Mouse (Mus musculus) liver, postnatal 0 days (tissue): ENCODE results near the gene Fbxl16. TPM values are rescaled to one million over a fixed set of nuclear protein-coding genes. Genes with fewer than 3 reads are reported as not detected.

Experiments used
- ATAC-seq: fragments of 200-750 bp; cut with Nextera tagmentation; 2 replicates; pipeline ENCODE4 v1.8.0; 2017; ENCODE audit warnings: mild to moderate bottlenecking, moderate library complexity
- DNase-seq: peaks from one replicate; pipeline ENCODE4 v3.0.0-alpha.2; 2016
- H3K27ac ChIP-seq: fragments of 300-500 bp; sonication (generic); 2 replicates; pipeline ENCODE4 v1.5.1; 2014; ENCODE audit warnings: antibody characterized with exemption, moderate library complexity, mild to moderate bottlenecking, low read depth
- H3K27me3 ChIP-seq: fragments of 300-500 bp; sonication (generic); 2 replicates; pipeline ENCODE4 v1.6.1; 2014; ENCODE audit warnings: low read length, control low read depth, mixed read lengths; ENCODE audit not compliant: insufficient read depth
- H3K36me3 ChIP-seq: fragments of 300-500 bp; sonication (generic); replicated peaks from 2 replicates; pipeline ENCODE4 v1.6.1; 2014; ENCODE audit warnings: mild to moderate bottlenecking, control low read depth, low read length, moderate library complexity, mixed read lengths; ENCODE audit not compliant: insufficient read depth
- H3K4me1 ChIP-seq: fragments of 300-500 bp; sonication (generic); 2 replicates; pipeline ENCODE4 v1.6.1; 2014; ENCODE audit warnings: antibody characterized with exemption, mild to moderate bottlenecking, control low read depth; ENCODE audit not compliant: insufficient read depth
- H3K4me2 ChIP-seq: fragments of 300-500 bp; sonication (generic); 2 replicates; pipeline ENCODE4 v1.6.1; 2014; ENCODE audit warnings: low read depth, mild to moderate bottlenecking, low read length, moderate library complexity, mixed read lengths
- H3K4me3 ChIP-seq: fragments of 300-500 bp; sonication (generic); 2 replicates; pipeline ENCODE4 v1.5.1; 2014; ENCODE audit warnings: low read depth, low read length
- H3K9ac ChIP-seq: fragments of 300-500 bp; sonication (generic); replicated peaks from 2 replicates; pipeline ENCODE4 v1.6.1; 2014; ENCODE audit warnings: mild to moderate bottlenecking, moderate library complexity
- H3K9me3 ChIP-seq: fragments of 300-500 bp; sonication (generic); 2 replicates; pipeline ENCODE4 v1.6.1; 2016; ENCODE audit warnings: mild to moderate bottlenecking, control low read depth, low read length, mixed read lengths
- CTCF ChIP-seq: sonication (generic); IDR thresholded peaks from 2 replicates; pipeline ENCODE4 v1.5.1; 2016; ENCODE audit warnings: antibody characterized with exemption, low read depth
- EP300 ChIP-seq: IDR thresholded peaks from 2 replicates; pipeline ENCODE4 v1.6.1; 2016; ENCODE audit warnings: antibody characterized with exemption, low read depth, mild to moderate bottlenecking
- WGBS: fragments of 180-500 bp; shearing (Covaris S2); extraction: QIAGEN DNeasy Blood & Tissue Kit; methylation state at CpG from one replicate; pipeline ENCODE4 v1.1.7; 2014; ENCODE audit not compliant: insufficient replicate concordance; 5-methylcytosine and 5-hydroxymethylcytosine counted together
- polyA plus RNA-seq: library from polyadenylated mRNA; unstranded; fragments of >200 nt; fragmentation: Nextera tagmentation; extraction: Ambion mirVana; gene quantifications from 2 replicates; pipeline ENCODE4 v1.2.1, GENCODE M21; 2015

The Fbxl16 gene
- polyA plus RNA-seq: 0.05 TPM in 1 of 2 replicates, not detected in the other

- no peaks in the 10 kb centered on the region for H3K36me3 ChIP-seq
- H3K9me3 ChIP-seq: no peaks in the 10 kb centered on the region
- ATAC-seq (peak; percentile 56), DNase-seq (peak; percentile 50)
- TF ChIP-seq CTCF (peak; percentile 29; the same call in 1 of the 2 replicates), EP300 (no peak)
- 2% methylated on average over 90 of the region's 100 CpGs for WGBS
- H3K4me2 ChIP-seq: peak within 1 kb of the TSS; percentile 75
- H3K4me3 ChIP-seq: peak within 1 kb of the TSS; percentile 52
- peaks cover 57% of the 10 kb centered on the region for H3K27me3 ChIP-seq
- H3K9ac ChIP-seq: no peak within 1 kb of the TSS
- H3K27ac ChIP-seq: no peak within 1 kb of the TSS
- peaks cover 12% of the 10 kb centered on the region; the same call in 1 of the 2 replicates for H3K4me1 ChIP-seq
These were observed at the start of gene Fbxl16 for GRCm38 (mm10) chr17:25808789-25809605. Gene Fbxl16, plus strand, starts transcription at chr17:25809085.

- Histone ChIP-seq H3K27me3 (0 out of 2 replicates have a peak, but pooled peaks cover 3% of the 10 kb centered on the region), H3K9me3 (no peaks in the 10 kb centered on the region), H3K9ac (no peak overlapping the region), H3K36me3 (no peaks in the 10 kb centered on the region), H3K4me2 (no peak overlapping the region), H3K4me3 (no peak overlapping the region), H3K27ac (no peak overlapping the region), H3K4me1 (no peaks in the 10 kb centered on the region)
- DNase-seq (no peak), ATAC-seq (no peak)
- TF ChIP-seq EP300 (no peak), CTCF (no peak)
- WGBS: 61% methylated on average over 8 of the region's 8 CpGs
These were observed 48.7 kb upstream of the Fbxl16 start for GRCm38 (mm10) chr17:25760148-25760547.

GRCm38 (mm10) chr17:25761561-25761970 is 47.3 kb upstream of the Fbxl16 start:
- TF ChIP-seq CTCF (no peak), EP300 (no peak)
- no peak overlapping the region for H3K27ac ChIP-seq
- DNase-seq (peak; percentile 7), ATAC-seq (no peak)
- no peaks in the 10 kb centered on the region for H3K4me1 ChIP-seq
- H3K9ac ChIP-seq: no peak overlapping the region
- no peaks in the 10 kb centered on the region for H3K36me3 ChIP-seq
- H3K9me3 ChIP-seq: no peaks in the 10 kb centered on the region
- 0 out of 2 replicates have a peak, but pooled peaks cover 3% of the 10 kb centered on the region for H3K27me3 ChIP-seq
- WGBS: 51% methylated on average over 4 of the region's 4 CpGs
- no peak overlapping the region for H3K4me2 ChIP-seq
- H3K4me3 ChIP-seq: no peak overlapping the region

GRCm38 (mm10) chr17:25762591-25762990 is 46.3 kb upstream of the Fbxl16 start:
- Histone ChIP-seq H3K27ac (no peak overlapping the region), H3K36me3 (no peaks in the 10 kb centered on the region), H3K9me3 (no peaks in the 10 kb centered on the region), H3K4me2 (no peak overlapping the region), H3K4me3 (no peak overlapping the region), H3K4me1 (no peaks in the 10 kb centered on the region), H3K9ac (no peak overlapping the region), H3K27me3 (no peaks in the 10 kb centered on the region)
- DNase-seq (no peak), ATAC-seq (no peak)
- WGBS: 28% methylated on average over 3 of the region's 3 CpGs
- TF ChIP-seq CTCF (no peak), EP300 (no peak)

GRCm38 (mm10) chr17:25765886-25766285 is 43.0 kb upstream of the Fbxl16 start:
- no peak for ATAC-seq
- Histone ChIP-seq H3K36me3 (no peaks in the 10 kb centered on the region), H3K27me3 (no peaks in the 10 kb centered on the region), H3K4me2 (no peak overlapping the region), H3K9me3 (no peaks in the 10 kb centered on the region), H3K4me3 (no peak overlapping the region), H3K27ac (no peak overlapping the region), H3K4me1 (no peaks in the 10 kb centered on the region), H3K9ac (no peak overlapping the region)
- WGBS: 73% methylated on average over 5 of the region's 5 CpGs
- no peak for DNase-seq
- no peak for TF ChIP-seq EP300
- TF ChIP-seq CTCF: no peak

- Histone ChIP-seq H3K9me3 (no peaks in the 10 kb centered on the region), H3K36me3 (no peaks in the 10 kb centered on the region), H3K4me2 (no peak overlapping the region), H3K27ac (no peak overlapping the region), H3K27me3 (no peaks in the 10 kb centered on the region), H3K4me3 (no peak overlapping the region), H3K4me1 (peaks cover 4% of the 10 kb centered on the region; the same call in 1 of the 2 replicates), H3K9ac (no peak overlapping the region)
- ATAC-seq: no peak
- 49% methylated on average over 9 of the region's 9 CpGs for WGBS
- TF ChIP-seq CTCF (no peak), EP300 (no peak)
- DNase-seq: no peak
These were observed 39.6 kb upstream of the Fbxl16 start for GRCm38 (mm10) chr17:25769331-25769730.
